Mouse (Mus musculus) midbrain, embryonic 11.5 days (tissue): ENCODE results near the gene Ch25h. TPM values are rescaled to one million over a fixed set of nuclear protein-coding genes. Genes with fewer than 3 reads are reported as not detected.

Experiments
- ATAC-seq: fragments of 200-750 bp; cut with Nextera tagmentation; 2 replicates; pipeline ENCODE4 v1.8.0; 2017; ENCODE audit warnings: moderate TSS enrichment, moderate library complexity; ENCODE audit not compliant: low FRiP score
- DNase-seq: peaks from one replicate; pipeline ENCODE4 v3.0.0; 2015; ENCODE audit warnings: low spot score; ENCODE audit errors: missing footprints
- H3K27ac ChIP-seq: fragments of 300-500 bp; sonication (generic); 2 replicates; pipeline ENCODE4 v1.5.1; 2014; ENCODE audit warnings: low read depth, low read length
- H3K27me3 ChIP-seq: fragments of 300-500 bp; sonication (generic); 2 replicates; pipeline ENCODE4 v1.6.1; 2014; ENCODE audit warnings: mild to moderate bottlenecking, low read length, moderate library complexity, mixed read lengths; ENCODE audit not compliant: control insufficient read depth, insufficient read depth
- H3K36me3 ChIP-seq: fragments of 300-500 bp; sonication (generic); 2 replicates; pipeline ENCODE4 v1.6.1; 2014; ENCODE audit warnings: mild to moderate bottlenecking, low read length, moderate library complexity, mixed read lengths; ENCODE audit not compliant: control insufficient read depth, insufficient read depth
- H3K4me1 ChIP-seq: fragments of 300-500 bp; sonication (generic); 2 replicates; pipeline ENCODE4 v1.6.1; 2014; ENCODE audit warnings: low read length; ENCODE audit not compliant: control insufficient read depth, insufficient read depth
- H3K4me2 ChIP-seq: fragments of 300-500 bp; sonication (generic); 2 replicates; pipeline ENCODE4 v1.6.1; 2014; ENCODE audit warnings: mild to moderate bottlenecking, moderate library complexity
- H3K4me3 ChIP-seq: fragments of 300-500 bp; sonication (generic); 2 replicates; pipeline ENCODE4 v1.5.1; 2014; ENCODE audit warnings: low read depth, low read length
- H3K9ac ChIP-seq: fragments of 300-500 bp; sonication (generic); 2 replicates; pipeline ENCODE4 v1.6.1; 2014; ENCODE audit warnings: low read length
- H3K9me3 ChIP-seq: fragments of 300-500 bp; sonication (generic); 2 replicates; pipeline ENCODE4 v1.6.1; 2016; ENCODE audit warnings: low read length; ENCODE audit not compliant: control insufficient read depth
- WGBS: fragments of 180-500 bp; shearing (Covaris S2); extraction: QIAGEN DNeasy Blood & Tissue Kit; methylation state at CpG from one replicate; pipeline ENCODE4 v1.1.7; 2014; 5-methylcytosine and 5-hydroxymethylcytosine counted together
- polyA plus RNA-seq: library from polyadenylated mRNA; unstranded; fragments of >200 nt; fragmentation: Nextera tagmentation; extraction: Ambion mirVana; gene quantifications from 2 replicates; pipeline ENCODE4 v1.2.1, GENCODE M21; 2014

Ch25h gene
- polyA plus RNA-seq, 1 experiment from 2014 or later = 0.66 TPM

GRCm38 (mm10) chr19:34493859-34494258 is 18.9 kb upstream of the Ch25h start:
- H3K36me3 ChIP-seq = no peaks in the 10 kb centered on the region
- no peak overlapping the region for H3K4me3 ChIP-seq
- DNase-seq (no peak), ATAC-seq (no peak)
- H3K4me2 ChIP-seq = no peak overlapping the region
- no peak overlapping the region for H3K27ac ChIP-seq
- H3K9me3 ChIP-seq = no peaks in the 10 kb centered on the region
- no peaks in the 10 kb centered on the region for H3K4me1 ChIP-seq
- no peaks in the 10 kb centered on the region for H3K27me3 ChIP-seq
- 86% methylated on average over 4 of the region's 4 CpGs for WGBS
- H3K9ac ChIP-seq = no peak overlapping the region

GRCm38 (mm10) chr19:34483547-34483946 is 8.6 kb upstream of the Ch25h start:
- Histone ChIP-seq H3K36me3 (no peaks in the 10 kb centered on the region), H3K27ac (no peak overlapping the region), H3K9me3 (no peaks in the 10 kb centered on the region), H3K4me2 (no peak overlapping the region), H3K27me3 (no peaks in the 10 kb centered on the region), H3K9ac (no peak overlapping the region), H3K4me3 (no peak overlapping the region), H3K4me1 (no peaks in the 10 kb centered on the region)
- WGBS = 18% methylated on average over 4 of the region's 4 CpGs
- ATAC-seq (no peak), DNase-seq (peak; percentile 88)

GRCm38 (mm10) chr19:34474228-34474990 is 555 bp downstream of the Ch25h start:
- peaks cover 7% of the 10 kb centered on the region; the same call in 1 of the 2 replicates for H3K4me1 ChIP-seq
- ATAC-seq (peak; percentile 82), DNase-seq (peak; percentile 86)
- peak overlapping the region; percentile 88 for H3K4me2 ChIP-seq
- 0 out of 2 replicates have a peak overlapping the region, but pooled peaks have one; percentile 56 for H3K9ac ChIP-seq
- H3K27ac ChIP-seq = no peak overlapping the region
- peak overlapping the region; percentile 47 for H3K4me3 ChIP-seq
- H3K9me3 ChIP-seq = no peaks in the 10 kb centered on the region
- H3K27me3 ChIP-seq = peaks cover 15% of the 10 kb centered on the region
- WGBS = 7% methylated on average over 49 of the region's 49 CpGs
- no peaks in the 10 kb centered on the region for H3K36me3 ChIP-seq

- ATAC-seq = no peak
- Histone ChIP-seq H3K36me3 (no peaks in the 10 kb centered on the region), H3K9me3 (no peaks in the 10 kb centered on the region), H3K4me3 (no peak overlapping the region), H3K27ac (no peak overlapping the region), H3K9ac (no peak overlapping the region), H3K4me1 (peaks cover 7% of the 10 kb centered on the region), H3K4me2 (no peak overlapping the region), H3K27me3 (peaks cover 15% of the 10 kb centered on the region)
- no peak for DNase-seq
- 75% methylated on average over 2 of the region's 2 CpGs for WGBS
Measured at GRCm38 (mm10) chr19:34471703-34472102, 3.3 kb downstream of the Ch25h start.

GRCm38 (mm10) chr19:34468794-34469193 is 6.2 kb downstream of the Ch25h start:
- Histone ChIP-seq H3K36me3 (no peaks in the 10 kb centered on the region), H3K4me3 (no peak overlapping the region), H3K27me3 (no peaks in the 10 kb centered on the region; the same call in 1 of the 2 replicates), H3K4me1 (no peaks in the 10 kb centered on the region; the same call in 1 of the 2 replicates), H3K9ac (no peak overlapping the region), H3K9me3 (no peaks in the 10 kb centered on the region), H3K27ac (no peak overlapping the region), H3K4me2 (no peak overlapping the region)
- DNase-seq (no peak), ATAC-seq (no peak)
- WGBS = 59% methylated on average over 3 of the region's 3 CpGs

GRCm38 (mm10) chr19:34468216-34468615 is 6.7 kb downstream of the Ch25h start:
- H3K4me2 ChIP-seq = no peak overlapping the region

GRCm38 (mm10) chr19:34464453-34464852 is 10.5 kb downstream of the Ch25h start:
- no peaks in the 10 kb centered on the region for H3K9me3 ChIP-seq
- DNase-seq (no peak), ATAC-seq (no peak)
- no peaks in the 10 kb centered on the region for H3K36me3 ChIP-seq
- no peaks in the 10 kb centered on the region; the same call in 1 of the 2 replicates for H3K4me1 ChIP-seq
- H3K4me2 ChIP-seq = no peak overlapping the region
- no peak overlapping the region for H3K9ac ChIP-seq
- no peaks in the 10 kb centered on the region for H3K27me3 ChIP-seq
- H3K27ac ChIP-seq = no peak overlapping the region
- 81% methylated on average over 3 of the region's 3 CpGs for WGBS
- no peak overlapping the region for H3K4me3 ChIP-seq

More at GRCm38 (mm10) chr19:34468216-34468615, 6.7 kb downstream of the Ch25h start:
- ATAC-seq (no peak), DNase-seq (no peak)
- H3K9me3 ChIP-seq = no peaks in the 10 kb centered on the region
- no peak overlapping the region for H3K9ac ChIP-seq
- no peaks in the 10 kb centered on the region for H3K27me3 ChIP-seq
- no peaks in the 10 kb centered on the region for H3K36me3 ChIP-seq
- no peaks in the 10 kb centered on the region; the same call in 1 of the 2 replicates for H3K4me1 ChIP-seq
- WGBS = 51% methylated on average over 6 of the region's 6 CpGs
- no peak overlapping the region for H3K4me3 ChIP-seq
- H3K27ac ChIP-seq = no peak overlapping the region

GRCm38 (mm10) chr19:34461451-34462019 is 13.4 kb downstream of the Ch25h start:
- H3K27me3 ChIP-seq = no peaks in the 10 kb centered on the region
- DNase-seq (no peak), ATAC-seq (no peak)
- no peak overlapping the region for H3K4me2 ChIP-seq
- no peaks in the 10 kb centered on the region for H3K9me3 ChIP-seq
- H3K36me3 ChIP-seq = no peaks in the 10 kb centered on the region
- WGBS = 88% methylated on average over 1 of the region's 1 CpGs
- no peaks in the 10 kb centered on the region for H3K4me1 ChIP-seq
- H3K27ac ChIP-seq = no peak overlapping the region
- H3K4me3 ChIP-seq = no peak overlapping the region
- H3K9ac ChIP-seq = no peak overlapping the region

- WGBS = 82% methylated on average over 1 of the region's 1 CpGs
- no peak overlapping the region for H3K9ac ChIP-seq
Measured at GRCm38 (mm10) chr19:34450784-34451370, 24.1 kb downstream of the Ch25h start.

More at GRCm38 (mm10) chr19:34450784-34451370, 24.1 kb downstream of the Ch25h start:
- H3K36me3 ChIP-seq = no peaks in the 10 kb centered on the region
- H3K27me3 ChIP-seq = no peaks in the 10 kb centered on the region
- no peak overlapping the region for H3K4me3 ChIP-seq
- no peak overlapping the region for H3K4me2 ChIP-seq
- H3K27ac ChIP-seq = no peak overlapping the region
- no peaks in the 10 kb centered on the region for H3K9me3 ChIP-seq
- no peaks in the 10 kb centered on the region for H3K4me1 ChIP-seq
- no peak for DNase-seq
- ATAC-seq = no peak
